Mouse (Mus musculus) ES-Bruce4 (cell line): ENCODE measurements around the gene Chd5. TPM values are rescaled to one million over a fixed set of nuclear protein-coding genes. Genes with fewer than 3 reads are reported as not detected.

Experiments used
- H3K27ac ChIP-seq: 2 replicates; pipeline ENCODE4 v1.5.1; 2012; ENCODE audit warnings: low read length, inconsistent platforms; ENCODE audit not compliant: insufficient read depth
- H3K27me3 ChIP-seq: 2 replicates; pipeline ENCODE4 v1.6.1; 2012; ENCODE audit warnings: mild to moderate bottlenecking, low read length, inconsistent platforms; ENCODE audit not compliant: control insufficient read depth, poor library complexity, insufficient read depth, severe bottlenecking
- H3K36me3 ChIP-seq: 2 replicates; pipeline ENCODE4 v1.6.1; 2012; ENCODE audit warnings: inconsistent platforms, mild to moderate bottlenecking, low read length, moderate library complexity; ENCODE audit not compliant: control insufficient read depth, poor library complexity, insufficient read depth, severe bottlenecking
- H3K4me1 ChIP-seq: one replicate; pipeline ENCODE4 v1.8.1; 2011; ENCODE audit warnings: low read length; ENCODE audit not compliant: control insufficient read depth, insufficient read depth
- H3K4me3 ChIP-seq: 2 replicates; pipeline ENCODE4 v1.5.1; 2011; ENCODE audit warnings: low read depth, mild to moderate bottlenecking, low read length
- H3K9ac ChIP-seq: 2 replicates; pipeline ENCODE4 v1.6.1; 2012; ENCODE audit warnings: low read depth, mild to moderate bottlenecking, inconsistent platforms; ENCODE audit not compliant: poor library complexity, severe bottlenecking
- H3K9me3 ChIP-seq: replicated peaks from 2 replicates; pipeline ENCODE4 v1.6.1; 2012; ENCODE audit warnings: mild to moderate bottlenecking, low read length, inconsistent platforms; ENCODE audit not compliant: control insufficient read depth, poor library complexity, insufficient read depth, severe bottlenecking
- CTCF ChIP-seq: IDR thresholded peaks from one replicate; pipeline ENCODE4 v1.8.1; 2011; ENCODE audit warnings: low read depth, low read length
- EP300 ChIP-seq: IDR thresholded peaks from 2 replicates; pipeline ENCODE4 v1.6.1; 2011; ENCODE audit warnings: low read depth, low read length; ENCODE audit not compliant: insufficient read depth
- POLR2A ChIP-seq: IDR thresholded peaks from one replicate; pipeline ENCODE4 v1.8.1; 2011; ENCODE audit warnings: low read length; ENCODE audit not compliant: insufficient read depth
- polyA plus RNA-seq: library from polyadenylated mRNA; stranded (reverse); fragments of >200 nt; gene quantifications from 2 replicates; pipeline ENCODE4 v1.2.4, GENCODE M21; 2011; ENCODE audit warnings: low read depth; ENCODE audit not compliant: missing spikeins, insufficient read depth, insufficient read length

Chd5 gene
- polyA plus RNA-seq, 1 experiment = 5.8 TPM

- H3K27me3 ChIP-seq = no peaks in the 10 kb centered on the region
- no peak overlapping the region for H3K4me3 ChIP-seq
- H3K9me3 ChIP-seq = no peaks in the 10 kb centered on the region
- no peaks in the 10 kb centered on the region for H3K36me3 ChIP-seq
- no peak overlapping the region for H3K27ac ChIP-seq
- H3K9ac ChIP-seq = no peak overlapping the region
- H3K4me1 ChIP-seq = no peaks in the 10 kb centered on the region
- TF ChIP-seq POLR2A = no peak
- TF ChIP-seq EP300 = no peak
- TF ChIP-seq CTCF = no peak
Observed at GRCm38 (mm10) chr4:152382528-152383252, 44.2 kb downstream of the Chd5 start.

- Histone ChIP-seq H3K9me3 (no peaks in the 10 kb centered on the region), H3K4me3 (no peak overlapping the region), H3K27me3 (no peaks in the 10 kb centered on the region), H3K9ac (no peak overlapping the region), H3K36me3 (no peaks in the 10 kb centered on the region), H3K27ac (no peak overlapping the region), H3K4me1 (no peaks in the 10 kb centered on the region)
- TF ChIP-seq POLR2A (no peak), CTCF (peak; percentile 72), EP300 (no peak)
Observed at GRCm38 (mm10) chr4:152385644-152386043, 47.2 kb downstream of the Chd5 start.

- no peak overlapping the region for H3K4me3 ChIP-seq
- no peaks in the 10 kb centered on the region for H3K36me3 ChIP-seq
- peaks cover 3% of the 10 kb centered on the region for H3K4me1 ChIP-seq
- no peak overlapping the region for H3K27ac ChIP-seq
- no peaks in the 10 kb centered on the region for H3K9me3 ChIP-seq
- no peak overlapping the region for H3K9ac ChIP-seq
- TF ChIP-seq POLR2A (no peak), CTCF (no peak), EP300 (no peak)
- no peaks in the 10 kb centered on the region for H3K27me3 ChIP-seq
Observed at GRCm38 (mm10) chr4:152392192-152392591, 53.7 kb downstream of the Chd5 start.

- Histone ChIP-seq H3K4me3 (peak overlapping the region; percentile 38; the same call in 1 of the 2 replicates), H3K27me3 (no peaks in the 10 kb centered on the region), H3K27ac (no peak overlapping the region), H3K36me3 (no peaks in the 10 kb centered on the region), H3K4me1 (peaks cover 3% of the 10 kb centered on the region), H3K9me3 (no peaks in the 10 kb centered on the region), H3K9ac (0 out of 2 replicates have a peak overlapping the region, but pooled peaks have one; percentile 7)
- TF ChIP-seq CTCF (no peak), EP300 (no peak)
Observed at GRCm38 (mm10) chr4:152392627-152393026, 54.2 kb downstream of the Chd5 start.

- TF ChIP-seq EP300 = no peak
- TF ChIP-seq POLR2A = no peak
- TF ChIP-seq CTCF = no peak
- Histone ChIP-seq H3K9me3 (no peaks in the 10 kb centered on the region), H3K4me1 (peaks cover 3% of the 10 kb centered on the region)
Observed at GRCm38 (mm10) chr4:152398926-152399325, 60.5 kb downstream of the Chd5 start.

GRCm38 (mm10) chr4:152405143-152405542 is 66.7 kb downstream of the Chd5 start:
- Histone ChIP-seq H3K27me3 (no peaks in the 10 kb centered on the region), H3K36me3 (no peaks in the 10 kb centered on the region), H3K27ac (no peak overlapping the region), H3K9me3 (no peaks in the 10 kb centered on the region), H3K4me3 (no peak overlapping the region), H3K9ac (no peak overlapping the region), H3K4me1 (no peaks in the 10 kb centered on the region)
- TF ChIP-seq CTCF (no peak), EP300 (no peak)

More at GRCm38 (mm10) chr4:152398926-152399325, 60.5 kb downstream of the Chd5 start:
- Histone ChIP-seq H3K36me3 (no peaks in the 10 kb centered on the region), H3K27me3 (no peaks in the 10 kb centered on the region), H3K4me3 (no peak overlapping the region), H3K27ac (no peak overlapping the region), H3K9ac (no peak overlapping the region)
